Mouse (Mus musculus) embryonic fibroblast, embryonic 13.5 days (primary cell): Measurements from ENCODE around the gene Mrps34.

Experiments
- CTCF ChIP-seq: IDR thresholded peaks from 2 replicates; pipeline ENCODE4 v1.5.1; 2011; ENCODE audit warnings: mild to moderate bottlenecking, control low read depth, low read length, moderate library complexity, borderline replicate concordance; ENCODE audit not compliant: insufficient read depth
- POLR2A ChIP-seq: IDR thresholded peaks from 2 replicates; pipeline ENCODE4 v1.6.1; 2011; ENCODE audit warnings: low read depth, mild to moderate bottlenecking, control low read depth, low read length, moderate library complexity

DNA sequence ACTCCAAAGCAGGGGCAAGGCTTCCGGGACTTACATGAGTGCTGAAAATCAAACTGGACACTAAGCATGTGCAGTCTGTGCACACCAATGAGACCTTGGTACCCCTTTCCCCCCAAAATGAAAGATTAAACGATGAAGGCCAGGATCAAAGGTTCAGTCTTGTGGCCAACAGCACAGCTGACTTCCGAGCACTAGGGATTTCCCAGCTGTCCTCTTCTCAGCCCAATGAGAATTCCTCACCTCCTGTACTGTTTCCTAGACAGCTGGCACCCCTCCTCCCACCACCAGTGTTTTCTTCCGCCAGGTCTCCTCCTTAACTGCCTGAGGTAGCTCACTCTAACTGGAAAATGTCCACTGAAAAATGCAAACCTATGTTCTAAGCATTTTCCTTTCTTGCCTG lies 38.2 kb downstream of the Mrps34 start:
- TF ChIP-seq CTCF (no peak), POLR2A (no peak)
